Mouse (Mus musculus): ENCODE measurements around the gene Smc3. TPM values are rescaled to one million over a fixed set of nuclear protein-coding genes. Genes with fewer than 3 reads are reported as not detected.
A peak's percentile ranks its signal among the peaks of the same experiment; 100 is the strongest.

Smc3 gene
- 62.2 and 64.0 TPM in 2 replicates for polyA plus RNA-seq (2015; fragmentation: Nextera tagmentation; extraction: Ambion mirVana)

GRCm38 (mm10) chr19:53599757-53600539, at the start of gene Smc3:
Smc3 (plus strand) TSS chr19:53600398.
- Histone ChIP-seq H3K4me2 (peak within 1 kb of the TSS; percentile 87), H3K4me1 (peaks cover 12% of the 10 kb centered on the region), H3K9ac (peak within 1 kb of the TSS; percentile 94), H3K36me3 (peaks cover 6% of the 10 kb centered on the region; the same call in 1 of the 2 replicates), H3K27ac (peak within 1 kb of the TSS; percentile 96), H3K4me3 (peak within 1 kb of the TSS; percentile 99), H3K27me3 (no peaks in the 10 kb centered on the region), H3K9me3 (no peaks in the 10 kb centered on the region)
- ATAC-seq (ENCODE audit: insufficient number of reproducible peaks, low FRiP score, low TSS enrichment, low read depth) = peak; percentile 98
- WGBS = under 1% methylated on average over 70 of the region's 70 CpGs

- H3K9me3 ChIP-seq = no peaks in the 10 kb centered on the region
- 70% methylated on average over 12 of the region's 12 CpGs for WGBS
- no peaks in the 10 kb centered on the region for H3K27me3 ChIP-seq
- ATAC-seq (ENCODE audit: insufficient number of reproducible peaks, low FRiP score, low TSS enrichment, low read depth) = no peak
- no peak overlapping the region for H3K9ac ChIP-seq
- no peak overlapping the region for H3K4me3 ChIP-seq
- H3K4me2 ChIP-seq = no peak overlapping the region
- H3K4me1 ChIP-seq = peaks cover 5% of the 10 kb centered on the region; the same call in 1 of the 2 replicates
- no peak overlapping the region for H3K27ac ChIP-seq
- H3K36me3 ChIP-seq = no peaks in the 10 kb centered on the region
Measured at GRCm38 (mm10) chr19:53550972-53551371, 49.2 kb upstream of the Smc3 start.

- Histone ChIP-seq H3K27me3 (no peaks in the 10 kb centered on the region), H3K36me3 (no peaks in the 10 kb centered on the region), H3K4me1 (peaks cover 10% of the 10 kb centered on the region), H3K27ac (no peak overlapping the region), H3K9ac (no peak overlapping the region), H3K4me2 (no peak overlapping the region), H3K4me3 (no peak overlapping the region), H3K9me3 (no peaks in the 10 kb centered on the region)
- WGBS = 26% methylated on average over 10 of the region's 10 CpGs
- no peak for ATAC-seq (ENCODE audit: insufficient number of reproducible peaks, low FRiP score, low TSS enrichment, low read depth)
Measured at GRCm38 (mm10) chr19:53552216-53552786, 47.9 kb upstream of the Smc3 start.

GRCm38 (mm10) chr19:53552795-53553194, 47.4 kb upstream of the Smc3 start:
- no peak overlapping the region for H3K27ac ChIP-seq
- no peak overlapping the region for H3K9ac ChIP-seq
- H3K4me2 ChIP-seq = no peak overlapping the region
- 51% methylated on average over 6 of the region's 6 CpGs for WGBS
- peaks cover 15% of the 10 kb centered on the region for H3K4me1 ChIP-seq
- no peak for ATAC-seq (ENCODE audit: insufficient number of reproducible peaks, low FRiP score, low TSS enrichment, low read depth)
- H3K36me3 ChIP-seq = no peaks in the 10 kb centered on the region
- no peak overlapping the region for H3K4me3 ChIP-seq
- H3K27me3 ChIP-seq = no peaks in the 10 kb centered on the region
- no peaks in the 10 kb centered on the region for H3K9me3 ChIP-seq

GRCm38 (mm10) chr19:53554402-53554801, 45.8 kb upstream of the Smc3 start:
- H3K27ac ChIP-seq = no peak overlapping the region
- H3K36me3 ChIP-seq = no peaks in the 10 kb centered on the region
- H3K4me2 ChIP-seq = no peak overlapping the region
- 79% methylated on average over 11 of the region's 11 CpGs for WGBS
- no peak for ATAC-seq (ENCODE audit: insufficient number of reproducible peaks, low FRiP score, low TSS enrichment, low read depth)
- H3K27me3 ChIP-seq = no peaks in the 10 kb centered on the region
- H3K4me1 ChIP-seq = peaks cover 16% of the 10 kb centered on the region
- H3K9me3 ChIP-seq = no peaks in the 10 kb centered on the region
- no peak overlapping the region for H3K9ac ChIP-seq
- no peak overlapping the region for H3K4me3 ChIP-seq

- Histone ChIP-seq H3K9ac (no peak overlapping the region), H3K4me1 (peaks cover 16% of the 10 kb centered on the region), H3K4me3 (no peak overlapping the region), H3K4me2 (no peak overlapping the region), H3K9me3 (no peaks in the 10 kb centered on the region), H3K27me3 (no peaks in the 10 kb centered on the region), H3K27ac (no peak overlapping the region), H3K36me3 (no peaks in the 10 kb centered on the region)
- ATAC-seq (ENCODE audit: insufficient number of reproducible peaks, low FRiP score, low TSS enrichment, low read depth) = no peak
- 66% methylated on average over 5 of the region's 5 CpGs for WGBS
Measured at GRCm38 (mm10) chr19:53554981-53555616, 45.1 kb upstream of the Smc3 start.

- H3K4me2 ChIP-seq = peak overlapping the region; percentile 44
- H3K36me3 ChIP-seq = no peaks in the 10 kb centered on the region
- H3K27me3 ChIP-seq = no peaks in the 10 kb centered on the region
- no peaks in the 10 kb centered on the region for H3K9me3 ChIP-seq
- H3K4me1 ChIP-seq = peaks cover 16% of the 10 kb centered on the region
- H3K27ac ChIP-seq = no peak overlapping the region
- WGBS = 24% methylated on average over 6 of the region's 6 CpGs
- no peak overlapping the region for H3K9ac ChIP-seq
- H3K4me3 ChIP-seq = peak overlapping the region; percentile 18
- ATAC-seq (ENCODE audit: insufficient number of reproducible peaks, low FRiP score, low TSS enrichment, low read depth) = no peak
Measured at GRCm38 (mm10) chr19:53556841-53557240, 43.4 kb upstream of the Smc3 start.

- H3K4me1 ChIP-seq = peaks cover 13% of the 10 kb centered on the region
- H3K36me3 ChIP-seq = no peaks in the 10 kb centered on the region
- H3K9ac ChIP-seq = no peak overlapping the region
- ATAC-seq (ENCODE audit: insufficient number of reproducible peaks, low FRiP score, low TSS enrichment, low read depth) = peak; percentile 40; the same call in 1 of the 2 replicates
- no peaks in the 10 kb centered on the region for H3K27me3 ChIP-seq
- H3K4me3 ChIP-seq = peak overlapping the region; percentile 18
- H3K4me2 ChIP-seq = peak overlapping the region; percentile 44
- H3K27ac ChIP-seq = no peak overlapping the region; the same call in 1 of the 2 replicates
- no peaks in the 10 kb centered on the region for H3K9me3 ChIP-seq
- WGBS = 23% methylated on average over 20 of the region's 20 CpGs
Measured at GRCm38 (mm10) chr19:53557267-53557936, 42.8 kb upstream of the Smc3 start.

- no peak overlapping the region for H3K4me2 ChIP-seq
- no peak overlapping the region for H3K9ac ChIP-seq
- H3K27me3 ChIP-seq = no peaks in the 10 kb centered on the region
- H3K36me3 ChIP-seq = no peaks in the 10 kb centered on the region
- 81% methylated on average over 3 of the region's 3 CpGs for WGBS
- H3K4me3 ChIP-seq = no peak overlapping the region
- H3K9me3 ChIP-seq = no peaks in the 10 kb centered on the region
- H3K27ac ChIP-seq = no peak overlapping the region
- ATAC-seq (ENCODE audit: insufficient number of reproducible peaks, low FRiP score, low TSS enrichment, low read depth) = no peak
- H3K4me1 ChIP-seq = peaks cover 11% of the 10 kb centered on the region
Measured at GRCm38 (mm10) chr19:53560436-53560835, 39.8 kb upstream of the Smc3 start.

- Histone ChIP-seq H3K36me3 (no peaks in the 10 kb centered on the region), H3K4me2 (no peak overlapping the region), H3K9me3 (no peaks in the 10 kb centered on the region), H3K9ac (no peak overlapping the region), H3K27me3 (no peaks in the 10 kb centered on the region), H3K4me3 (no peak overlapping the region), H3K27ac (no peak overlapping the region), H3K4me1 (no peaks in the 10 kb centered on the region)
- 50% methylated on average over 4 of the region's 4 CpGs for WGBS
- no peak for ATAC-seq (ENCODE audit: insufficient number of reproducible peaks, low FRiP score, low TSS enrichment, low read depth)
Measured at GRCm38 (mm10) chr19:53564174-53564573, 36.0 kb upstream of the Smc3 start.

GRCm38 (mm10) chr19:53565565-53566277, 34.5 kb upstream of the Smc3 start:
- H3K4me3 ChIP-seq = no peak overlapping the region
- no peaks in the 10 kb centered on the region for H3K36me3 ChIP-seq
- WGBS = 91% methylated on average over 14 of the region's 14 CpGs
- no peak overlapping the region for H3K4me2 ChIP-seq
- no peaks in the 10 kb centered on the region for H3K4me1 ChIP-seq
- H3K9ac ChIP-seq = no peak overlapping the region
- H3K9me3 ChIP-seq = no peaks in the 10 kb centered on the region
- H3K27me3 ChIP-seq = no peaks in the 10 kb centered on the region
- no peak for ATAC-seq (ENCODE audit: insufficient number of reproducible peaks, low FRiP score, low TSS enrichment, low read depth)
- no peak overlapping the region for H3K27ac ChIP-seq
